Mouse (Mus musculus) right cerebral cortex, adult 2 months (tissue): ENCODE measurements around the gene Dusp14.

Experiments
- DNase-seq, 2 experiments: peaks; one replicate each; pipeline ENCODE4 v3.0.0; 2021 to 2022; ENCODE audit warnings: low spot score in 2 of 2

Gene Dusp14

DNA sequence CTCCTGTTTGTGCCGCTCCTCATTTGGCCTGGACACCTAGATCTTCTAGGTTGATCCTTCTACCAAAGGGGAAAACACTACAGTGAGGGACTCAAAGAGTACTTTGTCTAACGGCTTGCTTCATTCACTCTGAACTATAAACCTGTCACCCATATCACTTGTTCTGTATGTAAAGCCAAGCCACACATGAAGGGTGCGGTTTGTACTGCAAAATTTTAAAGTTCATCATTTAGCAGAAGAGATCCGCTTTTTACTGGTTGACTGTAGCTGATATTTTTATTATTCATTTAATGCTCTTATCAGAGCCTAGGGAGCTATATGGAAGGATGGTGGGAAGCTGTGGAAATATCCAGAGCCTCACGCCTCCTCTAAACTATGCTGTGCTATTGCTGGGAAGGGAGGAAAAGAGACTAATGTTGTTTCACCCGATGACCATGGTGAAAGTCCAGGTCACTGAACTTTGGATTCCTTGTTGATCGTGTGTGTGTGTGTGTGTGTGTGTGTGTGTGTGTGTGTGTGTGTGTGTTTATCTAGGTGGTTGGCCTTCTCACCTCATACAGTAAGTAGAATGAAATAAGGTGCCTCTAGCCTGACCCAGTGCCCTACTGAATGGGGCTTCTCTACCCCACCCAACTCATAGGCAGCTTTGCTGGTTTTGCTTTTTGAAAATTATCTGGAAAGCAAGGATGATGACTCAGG lies 52.1 kb downstream of the Dusp14 start:
- no peak for DNase-seq

DNA sequence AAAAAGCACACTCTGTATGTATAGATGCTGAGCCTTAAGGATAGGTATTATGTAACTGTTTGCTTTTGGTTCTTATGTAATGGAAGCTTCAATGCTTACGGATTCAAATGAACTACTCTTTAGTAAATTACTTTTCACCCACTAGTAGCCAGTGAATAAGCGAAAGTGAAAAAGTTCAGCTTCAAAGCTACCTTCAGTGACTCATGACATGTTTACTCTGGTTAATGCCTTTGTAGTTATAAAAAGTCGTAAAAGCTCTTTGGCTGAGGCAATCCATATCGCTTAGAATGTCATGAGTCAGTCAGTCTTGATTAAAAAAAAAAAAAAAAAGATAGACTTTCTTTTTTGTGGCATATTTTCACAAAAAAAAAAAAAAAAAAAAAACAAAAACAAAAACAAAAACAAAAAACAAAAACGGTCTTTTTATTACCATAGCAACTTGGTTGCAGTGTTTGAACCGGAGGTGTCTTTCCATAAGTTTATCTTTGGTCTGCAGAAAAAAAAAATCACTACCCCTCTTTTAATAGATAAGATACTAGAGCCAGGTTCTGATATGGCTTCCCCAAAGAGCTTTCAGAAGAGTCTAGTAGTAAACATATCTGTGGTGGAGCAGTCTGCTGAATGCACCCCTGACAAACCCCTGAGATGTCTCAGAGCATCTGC lies 52.8 kb downstream of the Dusp14 start:
- DNase-seq, result no peak

DNA sequence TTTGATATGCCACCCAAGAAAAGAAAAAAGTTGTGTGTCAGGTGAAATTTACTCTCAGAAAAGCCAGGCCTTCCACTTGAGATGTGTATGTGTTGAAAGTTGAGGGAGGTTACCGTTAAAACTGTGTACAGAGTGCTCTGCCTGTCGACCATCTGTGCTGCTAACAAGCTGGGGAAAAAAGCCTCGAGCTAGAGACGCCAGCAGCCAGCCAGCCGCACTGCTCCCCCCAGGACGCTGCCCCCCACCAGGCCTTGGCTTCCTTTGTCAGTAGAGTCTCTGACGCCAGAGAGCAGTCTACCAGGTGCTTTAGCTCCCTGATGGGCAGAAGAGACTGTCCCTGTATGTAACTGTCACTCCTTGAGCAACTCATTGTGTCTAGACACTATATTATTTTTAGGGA lies 56.0 kb downstream of the Dusp14 start:
- peak; percentile 40 to 48 for DNase-seq

DNA sequence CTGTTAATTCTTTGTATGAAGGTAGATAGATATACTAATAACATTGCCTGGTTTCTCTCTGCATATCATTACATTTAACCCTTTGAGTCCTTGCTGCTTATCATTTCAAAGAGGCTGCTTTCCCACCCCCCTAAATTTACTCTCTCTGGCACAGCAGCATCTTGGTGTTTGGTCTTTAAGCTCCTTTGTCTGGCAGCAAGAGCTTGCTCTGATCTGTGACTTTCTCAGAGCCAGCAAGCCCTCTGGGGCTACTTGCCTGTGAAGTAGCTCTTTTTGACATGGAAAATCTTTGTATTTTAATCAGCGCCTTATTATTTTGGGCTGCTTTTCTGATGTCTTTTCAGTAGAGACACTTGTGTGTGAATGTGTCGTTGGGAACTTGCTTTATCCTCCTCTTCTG lies 57.5 kb downstream of the Dusp14 start:
- no peak for DNase-seq

DNA sequence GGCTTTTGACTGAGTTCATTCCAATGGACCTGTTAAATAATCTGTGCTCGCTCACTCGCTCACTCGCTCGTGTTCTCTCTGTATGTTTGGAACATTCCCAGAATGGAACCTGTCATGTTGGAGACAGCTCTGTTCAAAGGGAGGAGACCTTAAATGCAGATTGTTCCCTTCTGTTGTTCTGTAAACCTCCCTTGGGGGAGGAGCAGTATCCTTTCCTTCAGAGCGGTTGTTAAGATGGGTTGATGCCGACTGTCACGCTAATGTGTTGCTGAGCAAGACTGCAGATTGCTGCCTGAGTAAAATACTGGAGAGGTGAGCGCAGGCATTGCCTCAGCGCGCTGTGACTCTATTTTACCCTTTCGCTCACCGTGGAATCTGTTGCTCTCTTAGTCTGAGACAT lies 58.0 kb downstream of the Dusp14 start:
- DNase-seq, result no peak

DNA sequence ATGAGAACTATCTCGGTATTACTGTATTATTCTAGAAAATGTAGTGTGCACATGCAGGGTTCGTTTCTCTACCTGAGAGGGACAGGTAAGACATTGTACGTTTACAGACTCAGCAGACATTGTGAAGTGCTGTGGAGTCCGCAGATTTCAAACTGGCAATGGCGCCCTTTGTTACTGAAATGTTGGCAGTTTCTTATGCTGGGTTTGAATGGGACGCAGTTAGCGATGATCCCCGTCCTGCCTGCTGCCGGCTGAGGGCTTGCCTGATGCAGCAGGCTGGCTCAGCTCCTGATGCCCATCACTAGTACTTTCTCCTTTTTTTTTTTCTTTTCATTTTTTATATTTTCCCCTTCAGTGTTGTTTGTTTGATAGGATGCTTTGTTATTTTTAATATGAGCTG lies 58.6 kb downstream of the Dusp14 start:
- DNase-seq, result no peak

DNA sequence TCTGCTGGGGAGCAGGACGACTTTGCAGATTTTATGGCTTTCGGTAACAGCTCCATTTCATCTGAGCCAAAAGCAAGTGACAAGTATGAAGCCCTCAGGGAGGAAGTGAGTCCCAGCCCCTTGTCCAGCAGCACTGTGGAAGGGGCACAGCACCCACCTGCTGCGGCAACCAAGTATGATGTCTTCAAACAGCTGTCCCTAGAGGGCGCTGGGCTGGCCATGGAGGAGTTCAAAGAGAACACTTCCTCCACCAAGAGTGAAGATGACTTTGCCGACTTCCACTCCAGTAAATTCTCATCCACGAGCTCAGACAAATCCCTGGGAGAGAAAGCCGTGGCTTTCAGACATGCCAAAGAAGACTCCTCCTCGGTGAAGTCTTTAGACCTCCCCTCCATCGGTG lies 60.1 kb downstream of the Dusp14 start:
- no peak for DNase-seq

DNA sequence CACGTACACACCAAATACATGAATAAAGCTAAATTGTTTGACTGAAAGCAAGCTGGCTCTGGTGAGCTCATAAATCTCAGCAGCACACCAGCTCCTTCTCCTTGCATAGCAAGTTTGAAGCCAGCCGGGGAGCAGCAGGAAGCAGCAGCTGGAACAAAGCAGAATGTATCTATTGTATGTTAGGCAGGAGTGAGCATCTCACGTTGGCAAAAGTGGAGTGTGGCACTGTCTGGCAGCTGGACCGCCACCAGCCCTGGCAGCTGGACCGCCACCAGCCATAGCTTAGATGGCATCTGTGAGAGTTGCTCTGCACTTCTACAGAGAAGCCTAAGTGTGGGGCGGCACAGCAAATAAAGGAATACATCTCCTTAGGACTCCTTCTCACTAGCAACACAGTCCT lies 65.1 kb downstream of the Dusp14 start:
- DNase-seq, result no peak

DNA sequence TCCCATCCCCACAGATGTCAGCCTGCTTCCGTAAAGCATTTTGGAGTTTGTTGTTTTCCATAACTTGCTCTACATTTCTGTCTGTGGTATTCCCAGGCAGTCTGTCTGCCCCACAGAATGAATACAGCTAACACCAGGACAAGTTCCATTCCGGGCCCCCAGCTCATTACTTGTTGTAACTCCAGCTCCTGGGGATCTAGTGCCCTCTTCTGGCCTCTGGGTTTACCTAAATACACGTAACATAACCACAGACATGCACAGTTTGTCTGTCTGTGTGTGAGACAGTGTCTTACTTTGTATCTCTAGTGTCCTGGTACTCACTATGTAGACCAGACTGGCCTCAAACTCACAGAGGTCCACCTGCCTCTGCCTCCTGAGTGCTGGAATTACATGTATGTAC lies 67.8 kb downstream of the Dusp14 start:
- no peak for DNase-seq

DNA sequence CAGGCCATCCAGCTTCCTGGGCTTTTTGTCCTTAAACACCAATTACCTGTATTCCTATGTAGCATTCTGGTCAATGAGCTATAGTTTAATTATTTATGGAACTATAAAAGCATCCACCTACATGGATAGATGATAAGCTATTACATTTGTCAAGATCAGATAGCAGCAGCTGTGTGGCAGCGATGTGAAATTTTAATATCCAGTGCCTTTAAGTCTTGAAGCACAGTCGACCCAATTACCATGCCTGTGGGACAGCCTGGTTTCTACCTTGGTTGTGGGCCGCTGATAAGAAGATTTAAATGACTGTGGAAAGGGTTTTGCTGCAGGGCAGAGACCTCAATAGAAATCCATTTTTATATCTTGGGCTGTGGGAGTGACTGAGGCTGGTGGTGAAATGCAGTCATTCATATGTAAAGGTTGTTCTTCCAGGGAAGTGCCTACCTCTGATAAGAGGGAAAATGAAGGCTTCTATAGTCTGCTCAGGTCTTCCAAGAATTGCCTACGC lies 69.6 kb downstream of the Dusp14 start:
- DNase-seq, result no peak

DNA sequence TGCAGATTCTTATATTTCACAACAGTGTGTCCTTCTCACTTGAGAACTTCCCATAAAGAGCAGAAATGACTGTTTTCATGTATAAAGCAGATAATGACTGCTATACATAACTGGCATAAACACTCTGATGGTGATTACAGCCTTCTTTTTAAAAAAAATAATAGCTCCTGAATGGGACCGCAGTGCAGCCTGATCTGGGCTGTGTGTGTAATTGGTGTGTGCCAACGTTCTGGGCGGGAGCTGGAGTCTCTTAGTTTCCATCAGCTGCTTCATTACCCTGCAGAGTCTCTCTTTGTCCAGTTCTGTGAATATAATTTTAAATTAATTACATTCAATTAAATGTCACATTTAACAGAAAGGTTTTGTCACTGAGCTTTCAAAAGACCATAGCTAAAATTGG lies 70.1 kb downstream of the Dusp14 start:
- no peak for DNase-seq
